Mouse (Mus musculus): ENCODE data around the gene H2-K1. TPM values are rescaled to one million over a fixed set of nuclear protein-coding genes. Genes with fewer than 3 reads are reported as not detected.

Gene H2-K1
- polyA plus RNA-seq, 1 experiment from 2014 or later = 8.5 TPM

DNA sequence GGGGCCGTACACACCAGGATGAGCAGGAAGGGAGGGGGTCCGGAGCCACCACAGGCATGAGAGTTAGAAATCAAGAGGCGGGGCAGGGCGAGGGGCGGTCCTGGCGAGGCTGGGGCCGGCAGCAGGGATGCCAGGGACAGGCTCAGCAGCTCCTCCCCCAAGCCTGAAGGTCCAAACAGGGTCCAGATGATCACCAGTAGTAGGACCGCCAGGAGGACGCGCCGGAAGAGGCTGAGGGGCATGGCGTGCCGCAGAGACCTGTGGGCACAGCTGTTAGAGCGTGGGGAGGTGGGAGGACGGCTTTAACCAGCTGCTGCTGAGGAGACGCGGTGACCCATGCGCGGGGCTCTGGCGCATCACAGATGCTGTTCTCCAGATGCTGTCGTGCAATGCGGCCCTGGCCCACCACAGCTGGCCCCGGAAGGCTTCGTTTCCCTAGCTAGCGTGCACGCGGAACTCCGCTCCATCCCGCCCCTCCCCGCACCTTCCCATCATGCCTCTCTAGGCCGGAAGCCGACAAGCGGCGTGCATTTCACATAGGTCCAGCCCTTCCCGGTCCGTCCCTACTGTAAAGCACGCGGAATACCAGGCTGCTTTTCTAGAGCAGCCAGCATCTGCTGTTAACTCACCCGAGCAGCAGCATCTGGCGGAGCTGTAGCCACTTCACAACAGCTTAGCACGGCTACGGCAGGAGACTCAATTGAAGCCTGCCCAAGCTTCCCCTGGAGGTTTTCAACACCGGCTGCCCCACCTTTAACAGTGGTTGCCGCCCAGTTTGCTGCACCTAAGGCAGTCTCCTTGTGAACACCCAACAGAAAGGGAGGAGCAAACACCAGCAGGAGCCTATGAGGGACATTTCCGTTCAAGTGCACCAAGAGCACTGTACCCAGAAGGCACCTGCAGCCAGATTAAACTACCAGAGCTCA is 48.9 kb downstream of the H2-K1 start, which contains the start of gene B3galt4:
Gene B3galt4 (minus strand): TSS at position 468 of the 926 bp plus-strand sequence.
- no peaks in the 10 kb centered on the region for H3K27me3 ChIP-seq
- peak; percentile 73 for ATAC-seq (ENCODE audit: insufficient number of reproducible peaks, insufficient read depth, low FRiP score, low TSS enrichment, low read depth)
- WGBS = under 1% methylated on average over 45 of the region's 45 CpGs
- peaks cover 55% of the 10 kb centered on the region for H3K4me1 ChIP-seq
- H3K4me3 ChIP-seq = peak within 1 kb of the TSS; percentile 52
- peak within 1 kb of the TSS; percentile 75 for H3K9ac ChIP-seq
- H3K27ac ChIP-seq = peak within 1 kb of the TSS; percentile 94
- H3K4me2 ChIP-seq = peak within 1 kb of the TSS; percentile 98
- H3K36me3 ChIP-seq = peaks cover 61% of the 10 kb centered on the region
- no peaks in the 10 kb centered on the region for H3K9me3 ChIP-seq

DNA sequence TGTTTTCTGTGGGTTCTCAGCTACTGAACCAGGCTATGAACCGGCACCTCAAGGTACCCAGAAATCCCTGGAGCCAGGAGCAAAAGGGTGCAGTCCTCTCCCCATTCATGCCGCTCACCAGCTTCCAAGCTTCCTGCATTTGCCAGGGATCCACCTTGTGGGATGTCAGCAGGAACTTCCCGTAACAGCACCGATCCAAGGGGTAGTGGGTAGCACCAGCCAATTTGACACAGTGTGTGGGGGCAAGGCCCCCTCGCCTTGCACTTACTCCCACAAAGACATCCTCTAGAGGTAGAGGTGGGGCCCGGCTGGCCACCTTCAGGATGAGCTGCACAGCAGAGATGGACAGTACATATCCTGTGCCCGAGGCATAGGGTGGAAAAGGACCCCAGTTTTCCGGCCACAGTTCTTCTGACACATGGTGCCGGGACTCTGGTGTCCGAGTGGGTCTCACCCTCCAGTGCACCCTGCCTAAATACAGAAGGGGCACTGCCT is 50.0 kb downstream of the H2-K1 start:
- H3K4me1 ChIP-seq = peaks cover 54% of the 10 kb centered on the region
- no peaks in the 10 kb centered on the region for H3K9me3 ChIP-seq
- no peak for ATAC-seq (ENCODE audit: insufficient number of reproducible peaks, insufficient read depth, low FRiP score, low TSS enrichment, low read depth)
- H3K9ac ChIP-seq = peak overlapping the region; percentile 75
- peak overlapping the region; percentile 98 for H3K4me2 ChIP-seq
- H3K4me3 ChIP-seq = peak overlapping the region; percentile 52
- no peaks in the 10 kb centered on the region for H3K27me3 ChIP-seq
- 68% methylated on average over 10 of the region's 10 CpGs for WGBS
- peak overlapping the region; percentile 94 for H3K27ac ChIP-seq
- H3K36me3 ChIP-seq = peaks cover 72% of the 10 kb centered on the region

DNA sequence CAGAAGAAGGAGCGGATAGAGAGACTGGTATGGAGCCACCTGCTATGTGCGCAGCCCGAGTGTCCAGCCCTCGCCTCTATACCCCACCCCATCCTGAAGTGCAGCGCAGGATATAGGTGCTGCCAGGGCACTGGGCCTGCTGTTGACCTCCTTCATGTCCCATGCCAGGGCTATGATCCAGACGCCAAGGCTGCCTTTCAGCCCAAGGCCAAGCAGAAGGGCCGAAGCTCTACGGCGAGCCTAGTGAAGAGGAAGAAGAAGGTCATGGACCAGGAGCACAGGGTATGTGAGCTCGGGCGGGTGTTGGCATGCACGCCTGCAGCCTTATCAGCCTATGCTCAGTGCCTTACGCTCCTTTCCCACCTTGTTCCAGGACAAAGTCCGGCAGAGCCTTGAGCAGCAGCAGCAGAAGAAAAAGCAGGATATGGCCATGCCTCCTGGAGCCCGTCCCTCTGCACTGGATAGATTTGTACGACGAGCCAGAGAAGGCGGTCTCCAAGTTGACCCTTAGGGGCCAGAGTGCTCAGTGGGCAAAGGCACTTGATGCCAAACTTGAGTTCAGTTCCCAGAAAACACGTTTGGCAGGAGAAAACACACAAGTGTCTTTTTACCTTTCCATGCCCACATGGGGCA is 51.1 kb downstream of the H2-K1 start:
- WGBS = 91% methylated on average over 19 of the region's 19 CpGs
- Histone ChIP-seq H3K4me2 (peak overlapping the region; percentile 98; the same call in 1 of the 2 replicates), H3K27ac (no peak overlapping the region), H3K9me3 (no peaks in the 10 kb centered on the region), H3K9ac (no peak overlapping the region; the same call in 1 of the 2 replicates), H3K36me3 (peaks cover 79% of the 10 kb centered on the region), H3K4me1 (peaks cover 47% of the 10 kb centered on the region), H3K27me3 (no peaks in the 10 kb centered on the region), H3K4me3 (no peak overlapping the region)
- no peak for ATAC-seq (ENCODE audit: insufficient number of reproducible peaks, insufficient read depth, low FRiP score, low TSS enrichment, low read depth)

DNA sequence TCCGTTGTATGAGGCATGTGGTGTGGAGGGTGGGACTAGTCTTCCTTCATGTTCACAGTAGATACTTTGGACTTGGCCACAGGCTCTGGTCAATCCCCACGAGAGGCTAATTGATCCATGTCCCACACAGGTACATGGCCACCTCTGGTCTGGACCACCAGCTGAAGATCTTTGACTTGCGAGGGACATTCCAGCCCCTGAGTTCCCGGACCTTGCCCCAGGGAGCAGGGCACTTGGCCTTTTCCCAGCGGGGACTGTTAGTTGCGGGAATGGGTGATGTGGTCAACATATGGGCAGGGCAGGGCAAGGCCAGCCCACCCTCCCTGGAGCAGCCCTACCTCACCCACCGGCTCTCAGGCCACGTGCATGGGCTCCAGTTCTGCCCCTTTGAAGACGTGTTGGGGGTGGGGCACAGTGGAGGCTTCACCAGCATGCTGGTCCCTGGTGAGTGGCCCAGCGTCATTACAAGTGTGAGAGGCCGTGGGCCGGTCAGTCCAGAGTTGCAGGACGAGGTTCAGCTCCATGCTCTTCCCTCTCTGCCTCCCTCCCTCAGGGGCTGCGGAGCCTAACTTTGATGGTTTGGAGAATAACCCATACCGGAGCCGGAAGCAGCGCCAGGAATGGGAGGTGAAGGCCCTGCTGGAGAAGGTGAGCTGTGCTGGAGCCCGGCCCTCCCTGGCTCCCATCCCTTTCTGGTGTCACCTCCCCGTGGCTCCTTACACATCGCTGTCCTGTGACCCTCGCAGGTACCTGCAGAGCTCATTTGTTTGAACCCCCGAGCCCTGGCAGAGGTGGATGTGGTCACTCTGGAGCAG is 51.9 kb downstream of the H2-K1 start:
- Histone ChIP-seq H3K4me2 (no peak overlapping the region), H3K36me3 (peaks cover 79% of the 10 kb centered on the region), H3K27ac (no peak overlapping the region), H3K4me1 (peaks cover 40% of the 10 kb centered on the region), H3K9ac (no peak overlapping the region), H3K4me3 (no peak overlapping the region), H3K9me3 (no peaks in the 10 kb centered on the region), H3K27me3 (no peaks in the 10 kb centered on the region)
- WGBS = 87% methylated on average over 22 of the region's 22 CpGs
- ATAC-seq (ENCODE audit: insufficient number of reproducible peaks, insufficient read depth, low FRiP score, low TSS enrichment, low read depth) = no peak

DNA sequence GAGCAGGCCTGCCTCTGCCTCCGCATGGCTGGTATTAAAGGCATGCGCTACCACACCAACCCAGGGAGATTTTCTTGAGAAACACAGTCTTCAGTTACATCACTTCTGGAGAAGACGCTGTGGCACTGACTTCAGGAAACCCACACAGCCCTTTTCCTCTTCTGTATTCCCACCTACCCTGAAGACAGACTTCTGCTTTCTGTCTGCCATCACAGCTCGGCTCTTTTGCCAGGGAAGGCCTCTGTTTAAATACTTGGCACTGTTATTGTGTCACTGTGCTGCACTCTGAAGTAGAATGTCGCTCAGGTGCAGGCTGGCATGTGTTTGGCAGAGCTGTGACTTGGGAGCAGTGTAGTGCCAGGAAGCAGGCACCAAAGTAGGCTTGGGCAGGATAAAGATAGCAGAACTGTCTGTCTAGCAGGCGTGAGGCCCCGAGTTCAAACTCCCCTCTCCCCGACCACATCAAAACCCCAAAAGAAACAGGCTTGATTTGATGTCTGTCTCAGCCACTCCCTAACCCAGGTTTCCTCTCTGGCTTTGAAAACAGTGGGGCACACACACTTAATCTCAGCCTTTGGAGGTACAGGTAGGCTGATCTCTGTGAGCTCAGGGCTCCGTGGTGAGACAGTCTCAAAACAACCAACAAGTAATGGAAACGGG is 52.6 kb downstream of the H2-K1 start:
- Histone ChIP-seq H3K4me1 (peaks cover 33% of the 10 kb centered on the region), H3K4me3 (no peak overlapping the region), H3K27me3 (no peaks in the 10 kb centered on the region), H3K4me2 (no peak overlapping the region), H3K27ac (no peak overlapping the region), H3K36me3 (peaks cover 78% of the 10 kb centered on the region), H3K9ac (no peak overlapping the region), H3K9me3 (no peaks in the 10 kb centered on the region)
- WGBS = 92% methylated on average over 10 of the region's 10 CpGs
- ATAC-seq (ENCODE audit: insufficient number of reproducible peaks, insufficient read depth, low FRiP score, low TSS enrichment, low read depth) = no peak

MicroRNA genes within 50 kb of the gene (microRNA counts, 519-probe panel; counts per million panel counts)
- 236 counts per million, percentile 44 among the panel's probes with 10 or more counts for microRNA mmu-miR-219

Small RNA genes lying within 50 kb of the gene (microRNA-seq; reads per million reads assigned to microRNA genes)
- gene Mir219a-1 (not detected), gene Mir219c (not detected)

Other genes starting within 250 kb of the H2-K1 start
- gene Rab11b, start 239.8 kb downstream of the H2-K1 start, polyA plus RNA-seq (2015; fragmentation: Nextera tagmentation; extraction: Ambion mirVana) = 324 and 385 TPM in 2 replicates
- gene Angptl4, start 218.5 kb downstream of the H2-K1 start, polyA plus RNA-seq (2015; fragmentation: Nextera tagmentation; extraction: Ambion mirVana) = 53.0 and 60.7 TPM in 2 replicates
- 34.4 and 37.9 TPM in 2 replicates for gene Kank3, start 189.8 kb downstream of the H2-K1 start, polyA plus RNA-seq (2015; fragmentation: Nextera tagmentation; extraction: Ambion mirVana)
- 1,111 and 1,168 TPM in 2 replicates for gene Rps28, start 175.8 kb downstream of the H2-K1 start, polyA plus RNA-seq (2015; fragmentation: Nextera tagmentation; extraction: Ambion mirVana)
- gene Ndufa7, start 175.8 kb downstream of the H2-K1 start, polyA plus RNA-seq (2015; fragmentation: Nextera tagmentation; extraction: Ambion mirVana) = 464 and 506 TPM in 2 replicates
- gene Cd320, start 157.3 kb downstream of the H2-K1 start, polyA plus RNA-seq (2015; fragmentation: Nextera tagmentation; extraction: Ambion mirVana) = 57.8 and 66.4 TPM in 2 replicates
- not detected in 2 replicates for gene Gm7029, start 126.5 kb downstream of the H2-K1 start, polyA plus RNA-seq (2015; fragmentation: Nextera tagmentation; extraction: Ambion mirVana)
- 7.2 and 7.3 TPM in 2 replicates for gene Kifc1, start 109.7 kb downstream of the H2-K1 start, polyA plus RNA-seq (2015; fragmentation: Nextera tagmentation; extraction: Ambion mirVana)
- 0.27 TPM in 1 of 2 replicates, not detected in the other for gene Platr17, start 95.2 kb downstream of the H2-K1 start, polyA plus RNA-seq (2015; fragmentation: Nextera tagmentation; extraction: Ambion mirVana)
- gene Daxx, start 90.9 kb downstream of the H2-K1 start, polyA plus RNA-seq (2015; fragmentation: Nextera tagmentation; extraction: Ambion mirVana) = 57.7 and 58.9 TPM in 2 replicates
- gene Tapbp, start 84.4 kb downstream of the H2-K1 start, polyA plus RNA-seq (2015; fragmentation: Nextera tagmentation; extraction: Ambion mirVana) = 26.6 and 31.9 TPM in 2 replicates
- gene Zbtb22, start 84.4 kb downstream of the H2-K1 start, polyA plus RNA-seq (2015; fragmentation: Nextera tagmentation; extraction: Ambion mirVana) = 15.4 and 17.6 TPM in 2 replicates
- 61.2 and 63.7 TPM in 2 replicates for gene Rgl2, start 70.8 kb downstream of the H2-K1 start, polyA plus RNA-seq (2015; fragmentation: Nextera tagmentation; extraction: Ambion mirVana)
- gene Pfdn6, start 60.0 kb downstream of the H2-K1 start, polyA plus RNA-seq (2015; fragmentation: Nextera tagmentation; extraction: Ambion mirVana) = 176 and 190 TPM in 2 replicates
- 36.2 and 40.7 TPM in 2 replicates for gene Wdr46, start 59.7 kb downstream of the H2-K1 start, polyA plus RNA-seq (2015; fragmentation: Nextera tagmentation; extraction: Ambion mirVana)
- 7.0 and 7.2 TPM in 2 replicates for gene B3galt4, start 48.9 kb downstream of the H2-K1 start, polyA plus RNA-seq (2015; fragmentation: Nextera tagmentation; extraction: Ambion mirVana)
- 45.7 and 49.6 TPM in 2 replicates for gene Vps52, start 44.5 kb downstream of the H2-K1 start, polyA plus RNA-seq (2015; fragmentation: Nextera tagmentation; extraction: Ambion mirVana)
- 1,782 and 1,797 TPM in 2 replicates for gene Rps18, start 44.3 kb downstream of the H2-K1 start, polyA plus RNA-seq (2015; fragmentation: Nextera tagmentation; extraction: Ambion mirVana)
- gene Ring1, start 24.3 kb upstream of the H2-K1 start, polyA plus RNA-seq (2015; fragmentation: Nextera tagmentation; extraction: Ambion mirVana) = 17.1 and 22.3 TPM in 2 replicates
- gene H2-Ke6, start 27.7 kb upstream of the H2-K1 start, polyA plus RNA-seq (2015; fragmentation: Nextera tagmentation; extraction: Ambion mirVana) = 57.4 and 58.8 TPM in 2 replicates
- gene Slc39a7, start 31.3 kb upstream of the H2-K1 start, polyA plus RNA-seq (2015; fragmentation: Nextera tagmentation; extraction: Ambion mirVana) = 201 and 212 TPM in 2 replicates
- 53.4 and 56.4 TPM in 2 replicates for gene Rxrb, start 31.5 kb upstream of the H2-K1 start, polyA plus RNA-seq (2015; fragmentation: Nextera tagmentation; extraction: Ambion mirVana)
- 23.7 and 26.5 TPM in 2 replicates for gene Col11a2, start 39.1 kb upstream of the H2-K1 start, polyA plus RNA-seq (2015; fragmentation: Nextera tagmentation; extraction: Ambion mirVana)
- 0.48 and 0.65 TPM in 2 replicates for gene H2-Oa, start 92.0 kb upstream of the H2-K1 start, polyA plus RNA-seq (2015; fragmentation: Nextera tagmentation; extraction: Ambion mirVana)
- 17.2 and 17.6 TPM in 2 replicates for gene H2-DMa, start 119.2 kb upstream of the H2-K1 start, polyA plus RNA-seq (2015; fragmentation: Nextera tagmentation; extraction: Ambion mirVana)
- 122 and 142 TPM in 2 replicates for gene Brd2, start 122.3 kb upstream of the H2-K1 start, polyA plus RNA-seq (2015; fragmentation: Nextera tagmentation; extraction: Ambion mirVana)
- 0.67 and 1.1 TPM in 2 replicates for gene H2-DMb2, start 143.0 kb upstream of the H2-K1 start, polyA plus RNA-seq (2015; fragmentation: Nextera tagmentation; extraction: Ambion mirVana)
- 2.0 and 2.6 TPM in 2 replicates for gene H2-DMb1, start 152.7 kb upstream of the H2-K1 start, polyA plus RNA-seq (2015; fragmentation: Nextera tagmentation; extraction: Ambion mirVana)
- 8.4 and 9.5 TPM in 2 replicates for gene Tap1, start 187.2 kb upstream of the H2-K1 start, polyA plus RNA-seq (2015; fragmentation: Nextera tagmentation; extraction: Ambion mirVana)
- gene Psmb9, start 187.4 kb upstream of the H2-K1 start, polyA plus RNA-seq (2015; fragmentation: Nextera tagmentation; extraction: Ambion mirVana) = 2.3 and 3.8 TPM in 2 replicates
- gene Psmb8, start 197.4 kb upstream of the H2-K1 start, polyA plus RNA-seq (2015; fragmentation: Nextera tagmentation; extraction: Ambion mirVana) = 4.3 and 5.7 TPM in 2 replicates
- gene Tap2, start 203.2 kb upstream of the H2-K1 start, polyA plus RNA-seq (2015; fragmentation: Nextera tagmentation; extraction: Ambion mirVana) = 3.5 and 3.7 TPM in 2 replicates
- not detected in 2 replicates for gene H2-Ob, start 238.6 kb upstream of the H2-K1 start, polyA plus RNA-seq (2015; fragmentation: Nextera tagmentation; extraction: Ambion mirVana)

Data from embryonic facial prominence, embryonic 13.5 days (tissue).